Mouse (Mus musculus): ENCODE measurements around the gene Yars. TPM values are rescaled to one million over a fixed set of nuclear protein-coding genes. Genes with fewer than 3 reads are reported as not detected.

Yars gene
- total RNA-seq, 2 experiments from 2014 or later: 26.9 to 30.0 TPM

Other genes with a start within 250 kb of the Yars start
- gene Azin2, start 227.3 kb upstream of the Yars start, total RNA-seq (2021): 1 to 10 TPM; 2.1 to 3.2 TPM
- gene Ak2, start 197.8 kb upstream of the Yars start, total RNA-seq (2021): 10 to 100 TPM; 72.9 to 73.9 TPM
- gene Rnf19b, start 131.5 kb upstream of the Yars start, total RNA-seq (2021): 10 to 100 TPM; 21.8 to 21.9 TPM
- gene Tmem54, start 84.2 kb upstream of the Yars start, total RNA-seq (2021): not detected
- not detected for gene Hpca, start 67.7 kb upstream of the Yars start, total RNA-seq (2021)
- gene Fndc5, start 52.8 kb upstream of the Yars start, total RNA-seq (2021): 100 to 1,000 TPM; 325 TPM
- 10 to 100 TPM; 12.9 to 14.1 TPM for gene S100pbp, start within 50 bp of the Yars start, total RNA-seq (2021)
- gene C77080, start 71.6 kb downstream of the Yars start, total RNA-seq (2021): 1 to 10 TPM; 3.3 to 6.1 TPM
- 10 to 100 TPM; 15.5 to 16.3 TPM for gene Sync, start 97.9 kb downstream of the Yars start, total RNA-seq (2021)
- 10 to 100 TPM; 77.5 to 84.0 TPM for gene Rbbp4, start 145.6 kb downstream of the Yars start, total RNA-seq (2021)
- gene Zbtb8os, start 145.9 kb downstream of the Yars start, total RNA-seq (2021): 10 to 100 TPM; 18.6 to 22.7 TPM
- 1 to 10 TPM; 3.5 to 3.7 TPM for gene Zbtb8a, start 188.4 kb downstream of the Yars start, total RNA-seq (2021)